Mouse (Mus musculus) Patski (cell line): ENCODE measurements around the gene 1810062G17Rik. TPM values are rescaled to one million over a fixed set of nuclear protein-coding genes. Genes with fewer than 3 reads are reported as not detected.
A peak's percentile ranks its signal among the peaks of the same experiment; 100 is the strongest.

Experiments used
- ATAC-seq: fragments of 100-300 bp; one replicate; pipeline ENCODE4 v1.8.0; 2021
- CTCF ChIA-PET: fragments of 350-600 bp; sonication (Branson Sonifier 250); formaldehyde crosslinking; loops from one replicate; lab custom pipeline; 2022; ENCODE audit warnings: inconsistent platforms; lab: Charles Lee
- POLR2A ChIA-PET: fragments of 350-600 bp; sonication (Branson Sonifier 250); formaldehyde crosslinking; loops from one replicate; lab custom pipeline; 2022; ENCODE audit warnings: antibody characterized with exemption, inconsistent platforms; lab: Charles Lee
- DNase-seq: peaks from one replicate; pipeline ENCODE4 v3.0.0-alpha.2; 2011; ENCODE audit warnings: low read depth, low spot score
- H3K27me3 ChIP-seq: fragments of 371-371 bp; one replicate; pipeline ENCODE4 v1.5.1; 2021
- CTCF ChIP-seq: fragments of 100-300 bp; IDR thresholded peaks from one replicate; pipeline ENCODE4 v1.5.1; 2021
- in situ Hi-C: fragments of 300-500 bp; cut with MboI; formaldehyde crosslinking; loops from 3 replicates; pipeline ENCODE4 v1.11.1; 2018; ENCODE audit warnings: low pct_unique_long_range_greater_than_20kb, mixed read lengths
- polyA plus RNA-seq: library from polyadenylated mRNA; unstranded; gene quantifications from one replicate; pipeline ENCODE4 v1.2.3, GENCODE M21; 2021

Gene 1810062G17Rik
- 1.2 TPM for polyA plus RNA-seq

- POLR2A ChIA-PET = interaction anchor here (0.8 to 4.7 kb wide), 5 partner anchors 10 to 1257 kb away, joined by 3 to 32 read pairs (median 5); no protein-coding TSS in a partner anchor
- no peak for TF ChIP-seq CTCF
- DNase-seq (peak; percentile 95), ATAC-seq (peak; percentile 97)
- in situ Hi-C loops = no loop called here
- CTCF ChIA-PET = interaction anchor here (1.0 to 8.3 kb wide), 4 partner anchors 9 to 29 kb away, joined by 3 to 100 read pairs (median 4); no protein-coding TSS in a partner anchor
- H3K27me3 ChIP-seq = no peaks in the 10 kb centered on the region
These were observed at the start of gene 1810062G17Rik, which contains the start of gene Anxa5 for GRCm38 (mm10) chr3:36475532-36476087. Gene 1810062G17Rik, plus strand, starts transcription at chr3:36475937. Gene Anxa5, minus strand, starts transcription at chr3:36475894.

- POLR2A ChIA-PET = no interaction called here
- ATAC-seq = no peak
- peaks cover 4% of the 10 kb centered on the region for H3K27me3 ChIP-seq
- no peak for TF ChIP-seq CTCF
- no peak for DNase-seq
- in situ Hi-C loops = no loop called here
- CTCF ChIA-PET = no interaction called here
These were observed 48.4 kb upstream of the 1810062G17Rik start for GRCm38 (mm10) chr3:36427386-36427785.

- ATAC-seq (no peak), DNase-seq (no peak)
- in situ Hi-C loops = no loop called here
- CTCF ChIA-PET = interaction anchor here (1.2 to 3.0 kb wide), 3 partner anchors 9 to 20 kb away, joined by 3 to 9 read pairs (median 7); no protein-coding TSS in a partner anchor
- POLR2A ChIA-PET = interaction anchor here (1.4 kb wide), 1 partner anchor 10 kb away, joined by 3 read pairs; no protein-coding TSS in a partner anchor
- no peak for TF ChIP-seq CTCF
- no peaks in the 10 kb centered on the region for H3K27me3 ChIP-seq
These were observed 45.4 kb upstream of the 1810062G17Rik start for GRCm38 (mm10) chr3:36430360-36430759.

- in situ Hi-C loops = loop anchor here (5.0 kb wide), 2 partner anchors 228 to 258 kb away; no protein-coding TSS in a partner anchor
- no peak for TF ChIP-seq CTCF
- DNase-seq = no peak
- ATAC-seq = no peak
- H3K27me3 ChIP-seq = no peaks in the 10 kb centered on the region
- ChIA-PET POLR2A (interaction anchor here (0.6 to 0.9 kb wide), 2 partner anchors 10 to 32 kb away, joined by 3 read pairs; no protein-coding TSS in a partner anchor), CTCF (interaction anchor here (1.2 to 5.9 kb wide), 7 partner anchors 10 to 258 kb away, joined by 3 to 91 read pairs (median 6); no protein-coding TSS in a partner anchor)
These were observed 35.5 kb upstream of the 1810062G17Rik start for GRCm38 (mm10) chr3:36440280-36440679.

GRCm38 (mm10) chr3:36442426-36442825 is 33.3 kb upstream of the 1810062G17Rik start:
- in situ Hi-C loops = loop anchor here (5.0 kb wide), 2 partner anchors 230 to 260 kb away; no protein-coding TSS in a partner anchor
- ChIA-PET POLR2A (interaction anchor here (1.6 kb wide), 1 partner anchor 33 kb away, joined by 4 read pairs; the partner anchor contains the start of genes 1810062G17Rik and Anxa5), CTCF (interaction anchor here (1.2 to 13.6 kb wide), 6 partner anchors 36 to 261 kb away, joined by 3 to 215 read pairs (median 23); no protein-coding TSS in a partner anchor)
- peak; percentile 68 for TF ChIP-seq CTCF
- DNase-seq (no peak), ATAC-seq (peak; percentile 41)
- no peaks in the 10 kb centered on the region for H3K27me3 ChIP-seq

- POLR2A ChIA-PET = interaction anchor here (0.5 to 1.1 kb wide), 2 partner anchors 23 to 28 kb away, joined by 3 to 4 read pairs; no protein-coding TSS in a partner anchor
- H3K27me3 ChIP-seq = no peaks in the 10 kb centered on the region
- ATAC-seq = no peak
- no peak for TF ChIP-seq CTCF
- no peak for DNase-seq
- CTCF ChIA-PET = interaction anchor here (1.0 to 13.6 kb wide), 8 partner anchors 21 to 264 kb away, joined by 3 to 215 read pairs (median 4); no protein-coding TSS in a partner anchor
- in situ Hi-C loops = no loop called here
These were observed 29.7 kb upstream of the 1810062G17Rik start for GRCm38 (mm10) chr3:36446041-36446440.

GRCm38 (mm10) chr3:36446506-36446905 is 29.2 kb upstream of the 1810062G17Rik start:
- no peaks in the 10 kb centered on the region for H3K27me3 ChIP-seq
- TF ChIP-seq CTCF = no peak
- DNase-seq = no peak
- no peak for ATAC-seq
- CTCF ChIA-PET = interaction anchor here (1.0 to 13.6 kb wide), 9 partner anchors 21 to 265 kb away, joined by 3 to 215 read pairs (median 5); no protein-coding TSS in a partner anchor
- POLR2A ChIA-PET = interaction anchor here (0.5 to 1.5 kb wide), 3 partner anchors 22 to 49 kb away, joined by 3 to 4 read pairs (median 4); no protein-coding TSS in a partner anchor
- in situ Hi-C loops = no loop called here

GRCm38 (mm10) chr3:36446918-36447317 is 28.8 kb upstream of the 1810062G17Rik start:
- POLR2A ChIA-PET = interaction anchor here (1.5 kb wide), 1 partner anchor 48 kb away, joined by 4 read pairs; no protein-coding TSS in a partner anchor
- no peak for DNase-seq
- no peak for ATAC-seq
- TF ChIP-seq CTCF = no peak
- CTCF ChIA-PET = interaction anchor here (1.0 to 13.6 kb wide), 7 partner anchors 21 to 265 kb away, joined by 3 to 215 read pairs (median 5); no protein-coding TSS in a partner anchor
- in situ Hi-C loops = no loop called here
- no peaks in the 10 kb centered on the region for H3K27me3 ChIP-seq

- ChIA-PET POLR2A (interaction anchor here (0.9 to 4.4 kb wide), 6 partner anchors 16 to 51 kb away, joined by 3 to 32 read pairs (median 4); partner anchors contain the start of genes 1810062G17Rik and Anxa5), CTCF (interaction anchor here (0.9 to 13.6 kb wide), 12 partner anchors 10 to 268 kb away, joined by 3 to 215 read pairs (median 8); no protein-coding TSS in a partner anchor)
- TF ChIP-seq CTCF = peak; percentile 50
- H3K27me3 ChIP-seq = no peaks in the 10 kb centered on the region
- in situ Hi-C loops = loop anchor here (5.0 to 25.0 kb wide), 2 partner anchors 43 to 1988 kb away; no protein-coding TSS in a partner anchor
- peak; percentile 97 for ATAC-seq
- DNase-seq = peak; percentile 98
These were observed 26.2 kb upstream of the 1810062G17Rik start for GRCm38 (mm10) chr3:36449292-36450165.
